Mouse (Mus musculus) neural tube, embryonic 14.5 days (tissue): ENCODE measurements around the gene Cdhr5. TPM values are rescaled to one million over a fixed set of nuclear protein-coding genes. Genes with fewer than 3 reads are reported as not detected.

Experiments used
- ATAC-seq: fragments of 200-750 bp; cut with Nextera tagmentation; 2 replicates; pipeline ENCODE4 v1.8.0; 2017; ENCODE audit warnings: low read depth, mild to moderate bottlenecking, moderate TSS enrichment, moderate library complexity
- H3K27ac ChIP-seq: fragments of 300-500 bp; sonication (generic); 2 replicates; pipeline ENCODE4 v1.5.1; 2014; ENCODE audit warnings: low read depth, mild to moderate bottlenecking, control low read depth, low read length, moderate library complexity, mixed read lengths
- H3K27me3 ChIP-seq: fragments of 300-500 bp; sonication (generic); 2 replicates; pipeline ENCODE4 v1.6.1; 2014; ENCODE audit warnings: low read length; ENCODE audit not compliant: control insufficient read depth, insufficient read depth
- H3K36me3 ChIP-seq: fragments of 300-500 bp; sonication (generic); 2 replicates; pipeline ENCODE4 v1.6.1; 2014; ENCODE audit warnings: low read length, mixed read lengths; ENCODE audit not compliant: control insufficient read depth, insufficient read depth
- H3K4me1 ChIP-seq: fragments of 300-500 bp; sonication (generic); 2 replicates; pipeline ENCODE4 v1.6.1; 2014; ENCODE audit warnings: low read length; ENCODE audit not compliant: control insufficient read depth, insufficient read depth
- H3K4me2 ChIP-seq: fragments of 300-500 bp; sonication (generic); 2 replicates; pipeline ENCODE4 v1.6.1; 2014; ENCODE audit warnings: mild to moderate bottlenecking, low read depth, low read length, control low read depth
- H3K4me3 ChIP-seq: fragments of 300-500 bp; sonication (generic); 2 replicates; pipeline ENCODE4 v1.5.1; 2014; ENCODE audit warnings: low read depth, low read length, control low read depth, mixed read lengths
- H3K9ac ChIP-seq: fragments of 300-500 bp; sonication (generic); replicated peaks from 2 replicates; pipeline ENCODE4 v1.6.1; 2014; ENCODE audit warnings: low read depth, mild to moderate bottlenecking, control low read depth, low read length, mixed read lengths
- H3K9me3 ChIP-seq: fragments of 300-500 bp; sonication (generic); 2 replicates; pipeline ENCODE4 v1.6.1; 2016; ENCODE audit warnings: low read length; ENCODE audit not compliant: control insufficient read depth
- WGBS: fragments of 180-500 bp; shearing (Covaris S2); extraction: QIAGEN DNeasy Blood & Tissue Kit; methylation state at CpG from one replicate; pipeline ENCODE4 v1.1.7; 2014; 5-methylcytosine and 5-hydroxymethylcytosine counted together
- microRNA counts: library from miRNA; unstranded; fragments of <30 nt; microRNA quantifications from one replicate; lab custom pipeline; 2016
- microRNA-seq: library from miRNA; unstranded; fragments of <30 nt; microRNA quantifications from one replicate; pipeline ENCODE4, GENCODE M21; 2016
- polyA plus RNA-seq: library from polyadenylated mRNA; unstranded; fragments of >200 nt; fragmentation: Nextera tagmentation; extraction: Ambion mirVana; gene quantifications from 2 replicates; pipeline ENCODE4 v1.2.1, GENCODE M21; 2014

Gene Cdhr5
- polyA plus RNA-seq, 1 experiment from 2014 or later, result not detected

DNA sequence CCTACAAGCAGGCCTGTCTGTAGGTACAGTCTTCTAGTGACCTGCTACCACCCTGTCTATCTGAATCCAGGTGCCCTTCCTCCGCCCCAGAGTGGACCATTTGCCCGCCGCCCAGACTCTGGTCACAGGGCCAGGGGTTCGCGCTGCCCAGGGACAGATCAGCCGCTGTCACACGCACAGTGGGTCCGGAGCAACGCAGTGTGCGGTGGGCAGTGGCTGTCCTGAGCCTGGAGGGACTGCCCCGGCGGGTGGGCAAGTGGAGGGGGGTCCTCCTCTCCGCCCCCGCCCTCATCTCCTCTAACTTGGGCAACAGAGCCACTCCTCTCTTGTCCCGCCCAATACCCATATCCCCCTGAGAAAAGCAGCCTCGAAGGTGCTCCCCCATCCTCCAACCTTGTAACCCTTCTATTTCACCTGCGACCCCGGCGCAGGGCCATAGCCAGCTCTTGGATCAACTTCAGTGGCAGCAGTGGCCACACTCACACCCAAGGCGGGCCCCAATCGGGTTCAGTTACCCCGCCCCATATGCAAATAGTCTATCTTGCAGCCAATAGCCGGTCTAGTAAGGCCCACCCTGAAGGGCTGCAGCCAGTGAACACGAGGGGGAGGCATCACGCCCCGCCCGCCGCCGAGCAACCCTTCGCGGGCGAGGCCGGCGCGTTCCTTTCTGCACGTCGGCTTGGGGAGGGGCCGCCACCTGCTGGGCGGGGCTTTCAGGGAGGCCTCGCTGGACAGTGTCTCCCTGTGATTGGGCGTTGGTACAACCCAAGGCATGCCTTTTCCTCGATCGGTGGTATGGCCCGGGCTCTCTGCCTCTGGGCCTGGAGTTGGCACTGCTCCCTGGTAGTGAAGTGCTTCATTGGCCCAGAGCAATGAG, 55.1 kb downstream of the Cdhr5 start:
- peak; percentile 95 for ATAC-seq

DNA sequence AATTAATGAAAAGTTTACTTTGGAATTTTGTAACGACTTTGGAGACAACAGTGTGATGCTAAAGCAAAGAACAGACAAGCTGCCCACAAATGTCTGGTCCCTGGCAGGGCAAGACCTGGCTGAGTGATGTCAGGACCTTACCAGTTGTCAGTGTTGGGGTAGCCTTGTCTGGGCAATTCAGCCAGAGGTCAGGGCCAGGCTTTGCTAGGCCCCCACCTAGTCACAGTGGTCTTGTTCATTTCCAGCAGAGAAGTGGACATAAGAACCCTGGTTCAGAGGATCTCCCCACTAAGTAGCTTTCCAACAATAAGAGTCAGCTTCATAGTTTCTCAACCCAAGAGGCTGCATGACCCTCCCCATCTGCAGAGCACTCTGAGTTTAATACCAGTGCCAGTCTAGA, 56.2 kb downstream of the Cdhr5 start:
- peaks cover 22% of the 10 kb centered on the region for H3K4me1 ChIP-seq
- H3K36me3 ChIP-seq, result no peaks in the 10 kb centered on the region
- no peaks in the 10 kb centered on the region for H3K27me3 ChIP-seq
- no peak overlapping the region for H3K9ac ChIP-seq
- no peak overlapping the region; the same call in 1 of the 2 replicates for H3K4me3 ChIP-seq
- 94% methylated on average over 1 of the region's 1 CpGs for WGBS
- H3K4me2 ChIP-seq, result no peak overlapping the region
- no peaks in the 10 kb centered on the region for H3K9me3 ChIP-seq
- no peak overlapping the region for H3K27ac ChIP-seq
- ATAC-seq, result no peak

More for the DNA sequence above, 55.1 kb downstream of the Cdhr5 start:
- H3K9ac ChIP-seq, result peak overlapping the region; percentile 47
- peak overlapping the region; percentile 59 for H3K4me2 ChIP-seq
- peaks cover 18% of the 10 kb centered on the region for H3K4me1 ChIP-seq
- peak overlapping the region; percentile 75 for H3K27ac ChIP-seq
- no peaks in the 10 kb centered on the region for H3K9me3 ChIP-seq
- H3K4me3 ChIP-seq, result peak overlapping the region; percentile 38
- WGBS, result 2% methylated on average over 44 of the region's 44 CpGs
- no peaks in the 10 kb centered on the region for H3K27me3 ChIP-seq
- H3K36me3 ChIP-seq, result no peaks in the 10 kb centered on the region

DNA sequence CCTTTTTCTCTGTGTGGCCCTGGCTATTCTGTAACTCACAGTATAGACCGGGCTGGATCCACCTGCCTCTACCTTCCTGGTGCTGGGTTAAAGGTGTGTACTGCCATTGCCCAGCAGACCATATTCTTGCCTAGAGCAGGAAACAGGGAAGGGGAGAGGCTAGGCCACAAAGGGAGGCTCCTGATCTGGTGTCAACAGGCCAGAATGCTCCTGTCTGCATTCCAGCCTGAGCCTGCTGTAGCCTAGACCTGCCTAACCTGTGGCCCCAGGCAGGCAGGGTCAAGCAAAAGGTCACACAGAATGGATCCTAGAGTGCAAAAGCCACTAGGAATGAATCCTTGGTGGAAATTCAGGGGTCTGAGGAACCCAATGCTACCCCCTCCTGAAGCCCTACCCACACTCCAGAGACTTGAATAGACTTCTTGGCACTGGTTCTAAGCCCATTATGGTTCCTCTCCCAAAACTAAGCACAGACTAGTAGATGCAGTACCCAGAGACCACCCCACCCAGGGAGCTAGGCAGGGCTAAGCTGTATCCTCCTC, 57.0 kb downstream of the Cdhr5 start:
- H3K4me1 ChIP-seq, result peaks cover 28% of the 10 kb centered on the region
- 94% methylated on average over 1 of the region's 1 CpGs for WGBS
- H3K4me3 ChIP-seq, result no peak overlapping the region
- no peak overlapping the region for H3K4me2 ChIP-seq
- H3K27me3 ChIP-seq, result no peaks in the 10 kb centered on the region
- H3K27ac ChIP-seq, result no peak overlapping the region
- no peak overlapping the region for H3K9ac ChIP-seq
- H3K36me3 ChIP-seq, result no peaks in the 10 kb centered on the region
- ATAC-seq, result no peak
- no peaks in the 10 kb centered on the region for H3K9me3 ChIP-seq

MicroRNA genes within 50 kb of the gene (microRNA counts, 519-probe panel; counts per million panel counts)
- 3,922 counts per million, percentile 41 among the panel's probes with 10 or more counts for microRNA mmu-miR-210 (lab: Ali Mortazavi, UCI)

Small RNA genes lying within 50 kb of the gene (microRNA-seq; reads per million reads assigned to microRNA genes)
- 222 reads per million, percentile 57 among the genes with 10 or more reads in this experiment for gene Mir210

Other genes with a start within 250 kb of the Cdhr5 start
- not detected in 2 replicates for gene Gm17387, start 247.7 kb downstream of the Cdhr5 start, polyA plus RNA-seq
- gene B4galnt4, start 215.7 kb downstream of the Cdhr5 start, polyA plus RNA-seq, result 34.8 and 36.6 TPM in 2 replicates
- not detected in 2 replicates for gene Pkp3, start 198.6 kb downstream of the Cdhr5 start, polyA plus RNA-seq
- gene Sigirr, start 176.2 kb downstream of the Cdhr5 start, polyA plus RNA-seq, result 1.2 and 2.2 TPM in 2 replicates
- 0.14 and 0.63 TPM in 2 replicates for gene Ano9, start 159.0 kb downstream of the Cdhr5 start, polyA plus RNA-seq
- 71.7 and 80.8 TPM in 2 replicates for gene Ptdss2, start 154.4 kb downstream of the Cdhr5 start, polyA plus RNA-seq
- 45.3 and 54.3 TPM in 2 replicates for gene Rnh1, start 103.9 kb downstream of the Cdhr5 start, polyA plus RNA-seq
- 152 and 166 TPM in 2 replicates for gene Hras, start 82.8 kb downstream of the Cdhr5 start, polyA plus RNA-seq
- gene Lrrc56, start 82.6 kb downstream of the Cdhr5 start, polyA plus RNA-seq, result 4.4 and 6.7 TPM in 2 replicates
- 0.21 and 0.45 TPM in 2 replicates for gene Lmntd2, start 62.7 kb downstream of the Cdhr5 start, polyA plus RNA-seq
- 24.8 and 25.3 TPM in 2 replicates for gene Rassf7, start 60.9 kb downstream of the Cdhr5 start, polyA plus RNA-seq
- 59.5 and 72.3 TPM in 2 replicates for gene Phrf1, start 48.0 kb downstream of the Cdhr5 start, polyA plus RNA-seq
- 0.57 and 0.66 TPM in 2 replicates for gene Irf7, start 10.3 kb downstream of the Cdhr5 start, polyA plus RNA-seq
- gene Sct, start 2.3 kb upstream of the Cdhr5 start, polyA plus RNA-seq, result 3.9 and 4.2 TPM in 2 replicates
- 0.73 and 0.90 TPM in 2 replicates for gene Drd4, start 15.2 kb upstream of the Cdhr5 start, polyA plus RNA-seq
- gene Deaf1, start 50.9 kb upstream of the Cdhr5 start, polyA plus RNA-seq, result 186 and 228 TPM in 2 replicates
- 36.7 and 40.2 TPM in 2 replicates for gene Tmem80, start 51.0 kb upstream of the Cdhr5 start, polyA plus RNA-seq
- 0.33 and 0.51 TPM in 2 replicates for gene Eps8l2, start 62.1 kb upstream of the Cdhr5 start, polyA plus RNA-seq
- gene Taldo1, start 115.4 kb upstream of the Cdhr5 start, polyA plus RNA-seq, result 265 and 311 TPM in 2 replicates
- 42.7 and 44.8 TPM in 2 replicates for gene Gatd1, start 137.3 kb upstream of the Cdhr5 start, polyA plus RNA-seq
- 51.6 and 70.7 TPM in 2 replicates for gene Cend1, start 152.7 kb upstream of the Cdhr5 start, polyA plus RNA-seq
- 66.9 and 80.4 TPM in 2 replicates for gene Slc25a22, start 161.1 kb upstream of the Cdhr5 start, polyA plus RNA-seq
- 2.0 and 2.5 TPM in 2 replicates for gene Pidd1, start 167.2 kb upstream of the Cdhr5 start, polyA plus RNA-seq
- 654 and 691 TPM in 2 replicates for gene Rplp2, start 170.6 kb upstream of the Cdhr5 start, polyA plus RNA-seq
- gene Pnpla2, start 178.4 kb upstream of the Cdhr5 start, polyA plus RNA-seq, result 14.0 and 14.7 TPM in 2 replicates
- gene Cracr2b, start 184.3 kb upstream of the Cdhr5 start, polyA plus RNA-seq, result 3.6 and 6.6 TPM in 2 replicates
- 43.3 and 49.6 TPM in 2 replicates for gene Cd151, start 190.6 kb upstream of the Cdhr5 start, polyA plus RNA-seq
- gene Polr2l, start 198.3 kb upstream of the Cdhr5 start, polyA plus RNA-seq, result 74.0 and 87.3 TPM in 2 replicates
- gene Tspan4, start 198.5 kb upstream of the Cdhr5 start, polyA plus RNA-seq, result 55.7 and 63.3 TPM in 2 replicates